Mouse (Mus musculus): ENCODE results near the gene Mon1a.

The Mon1a gene

GRCm38 (mm10) chr9:107950460-107951355 is 62.8 kb downstream of the Mon1a start:
- DNase-seq = peak; percentile 94
